ENCODE assay signal across 15 mouse cellular contexts in the genomic region with DNA sequence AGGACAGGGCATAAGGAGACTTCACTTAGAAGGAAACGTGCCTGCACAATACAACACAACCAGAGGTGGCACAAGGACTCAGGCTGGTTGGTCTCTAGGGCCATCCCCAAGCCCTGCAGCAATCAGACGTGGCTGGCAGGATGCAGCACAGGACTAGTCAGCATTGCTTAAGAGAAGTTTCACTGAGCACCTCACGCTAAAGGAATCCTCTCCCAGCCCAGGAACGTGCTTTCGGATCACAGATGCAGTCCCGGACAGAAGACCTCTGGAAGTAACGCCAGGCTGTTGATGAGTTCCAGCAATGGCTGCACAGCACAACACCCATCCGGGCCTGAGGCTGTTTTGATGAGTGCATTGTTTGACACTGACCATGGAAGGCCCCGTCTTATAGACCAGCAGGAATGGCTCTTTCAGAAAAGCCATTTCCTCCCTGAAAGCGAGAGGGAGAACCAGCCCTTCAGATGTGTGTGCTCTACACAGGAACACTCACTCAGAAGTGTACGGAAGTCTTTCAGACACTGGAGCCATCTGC.
DNase-seq lines count a peak whose midpoint lies in the region; ATAC-seq and TF ChIP-seq lines count a peak whose summit lies in the region.
"Had no signal": no experiment of that assay in that cellular context is flagged by ENCODE, and none has a peak within 500 bp of the region (broad histone marks: within the 10 kb centered on the region; RNA-seq: fewer than 3 reads in every experiment).

No protein-coding gene starts in this region.

- H3K9ac ChIP-seq in forebrain, embryonic 12.5 days: no peak overlapping the region
- H3K9ac ChIP-seq in forebrain, postnatal 0 days: no peak overlapping the region
- H3K9ac ChIP-seq in lung, postnatal 0 days (replicated peaks; ENCODE audit: low read depth): no peak overlapping the region
- no peak overlapping the region for H3K9ac ChIP-seq in intestine, postnatal 0 days (ENCODE audit: low read depth, low read length)
- H3K9ac ChIP-seq in stomach, postnatal 0 days (ENCODE audit: low read length): no peak overlapping the region
- no peak overlapping the region for H3K9ac ChIP-seq in midbrain, embryonic 14.5 days (replicated peaks; ENCODE audit: low read length)

- peak overlapping the region; percentile 43; the same call in 1 of the 2 replicates for H3K27ac ChIP-seq in forebrain, embryonic 12.5 days
- H3K27ac ChIP-seq in forebrain, postnatal 0 days (ENCODE audit: low read depth, low read length): no peak overlapping the region
- H3K27ac ChIP-seq in lung, postnatal 0 days (ENCODE audit: low read length): no peak overlapping the region
- H3K27ac ChIP-seq in intestine, postnatal 0 days (ENCODE audit: low read depth, low read length): no peak overlapping the region
- peak overlapping the region; percentile 58; the same call in 1 of the 2 replicates for H3K27ac ChIP-seq in stomach, postnatal 0 days (replicated peaks)
- no peak overlapping the region for H3K27ac ChIP-seq in midbrain, embryonic 14.5 days (replicated peaks; ENCODE audit: low read depth, low read length)

- no peaks in the 10 kb centered on the region for H3K9me3 ChIP-seq in forebrain, embryonic 12.5 days
- no peaks in the 10 kb centered on the region for H3K9me3 ChIP-seq in forebrain, postnatal 0 days (ENCODE audit: low read length)
- no peaks in the 10 kb centered on the region for H3K9me3 ChIP-seq in lung, postnatal 0 days (ENCODE audit: low read length)
- no peaks in the 10 kb centered on the region for H3K9me3 ChIP-seq in intestine, postnatal 0 days (ENCODE audit: control insufficient read depth)
- H3K9me3 ChIP-seq in stomach, postnatal 0 days (ENCODE audit: control insufficient read depth, low read length): no peaks in the 10 kb centered on the region
- no peaks in the 10 kb centered on the region for H3K9me3 ChIP-seq in midbrain, embryonic 14.5 days (ENCODE audit: control insufficient read depth, low read length)

- no peaks in the 10 kb centered on the region for H3K36me3 ChIP-seq in forebrain, embryonic 12.5 days (replicated peaks)
- peaks cover 12% of the 10 kb centered on the region; the same call in 1 of the 2 replicates for H3K36me3 ChIP-seq in forebrain, postnatal 0 days (ENCODE audit: insufficient read depth)
- no peaks in the 10 kb centered on the region for H3K36me3 ChIP-seq in lung, postnatal 0 days (ENCODE audit: insufficient read depth, low read length)
- H3K36me3 ChIP-seq in intestine, postnatal 0 days (ENCODE audit: control insufficient read depth, insufficient read depth): no peaks in the 10 kb centered on the region
- no peaks in the 10 kb centered on the region for H3K36me3 ChIP-seq in stomach, postnatal 0 days (ENCODE audit: control insufficient read depth, insufficient read depth, low read length)
- H3K36me3 ChIP-seq in midbrain, embryonic 14.5 days (ENCODE audit: control insufficient read depth, insufficient read depth, low read length): peaks cover 6% of the 10 kb centered on the region; the same call in 1 of the 2 replicates

- 83% methylated on average over 11 of the region's 11 CpGs for WGBS in forebrain, embryonic 12.5 days
- WGBS in forebrain, postnatal 0 days: 82% methylated on average over 11 of the region's 11 CpGs
- 68% methylated on average over 11 of the region's 11 CpGs for whole genome bisulfite sequencing in lung, postnatal 0 days
- 55% methylated on average over 11 of the region's 11 CpGs for WGBS in intestine, postnatal 0 days
- 53% methylated on average over 11 of the region's 11 CpGs for WGBS in stomach, postnatal 0 days
- WGBS in midbrain, embryonic 14.5 days: 84% methylated on average over 11 of the region's 11 CpGs

- ATAC-seq in forebrain, embryonic 12.5 days (ENCODE audit: low FRiP score): no peak
- no peak for ATAC-seq in forebrain, postnatal 0 days
- peak; percentile 21; the same call in 1 of the 2 replicates for ATAC-seq in lung, postnatal 0 days
- ATAC-seq in intestine, postnatal 0 days: no peak
- ATAC-seq in stomach, postnatal 0 days (ENCODE audit: low FRiP score, low TSS enrichment): peak; percentile 65
- ATAC-seq in midbrain, embryonic 14.5 days (ENCODE audit: low FRiP score, low TSS enrichment): no peak

- DNase-seq in forebrain, postnatal 0 days: no peak
- no peak for DNase-seq in lung, postnatal 0 days (ENCODE audit: low spot score)
- DNase-seq in lung, postnatal 4 days: no peak
- DNase-seq in stomach, postnatal 0 days (ENCODE audit: low spot score): no peak
- DNase-seq in cerebellum, postnatal 10 days: no peak
- no peak for DNase-seq in midbrain, embryonic 14.5 days
- DNase-seq: adrenal gland, adult 8-10 months; heart, postnatal 36 days; kidney, adult 11 months; kidney, postnatal 14 days; left cerebral cortex, postnatal 4 days had no signal

- H3K4me3 ChIP-seq in forebrain, embryonic 12.5 days (replicated peaks): no peak overlapping the region
- H3K4me3 ChIP-seq in forebrain, postnatal 0 days (ENCODE audit: low read depth, low read length): no peak overlapping the region
- H3K4me3 ChIP-seq in lung, postnatal 0 days (ENCODE audit: low read depth, low read length): no peak overlapping the region
- no peak overlapping the region for H3K4me3 ChIP-seq in intestine, postnatal 0 days (ENCODE audit: low read depth, low read length)
- no peak overlapping the region for H3K4me3 ChIP-seq in stomach, postnatal 0 days (ENCODE audit: low read depth, low read length)
- no peak overlapping the region for H3K4me3 ChIP-seq in midbrain, embryonic 14.5 days (replicated peaks; ENCODE audit: low read depth, low read length)
- H3K4me3 ChIP-seq: erythroblast, embryonic 14.5 days had no signal

- no peaks in the 10 kb centered on the region for H3K27me3 ChIP-seq in forebrain, embryonic 12.5 days
- no peaks in the 10 kb centered on the region for H3K27me3 ChIP-seq in forebrain, postnatal 0 days (ENCODE audit: insufficient read depth, low read length)
- no peaks in the 10 kb centered on the region for H3K27me3 ChIP-seq in lung, postnatal 0 days (replicated peaks; ENCODE audit: insufficient read depth, low read length)
- no peaks in the 10 kb centered on the region for H3K27me3 ChIP-seq in intestine, postnatal 0 days (replicated peaks; ENCODE audit: control insufficient read depth, insufficient read depth, low read length)
- H3K27me3 ChIP-seq in stomach, postnatal 0 days (ENCODE audit: control insufficient read depth, insufficient read depth, low read length): no peaks in the 10 kb centered on the region
- H3K27me3 ChIP-seq in midbrain, embryonic 14.5 days (ENCODE audit: control insufficient read depth, insufficient read depth, low read length): no peaks in the 10 kb centered on the region

- no peak for TF ChIP-seq EP300 in lung, postnatal 0 days (IDR thresholded peaks at IDR 0.05)
- no peak for TF ChIP-seq EP300 in stomach, postnatal 0 days (optimal IDR thresholded peaks at IDR 0.05)

- no peak overlapping the region for H3K4me2 ChIP-seq in forebrain, embryonic 12.5 days
- no peak overlapping the region for H3K4me2 ChIP-seq in forebrain, postnatal 0 days (ENCODE audit: low read depth)
- H3K4me2 ChIP-seq in lung, postnatal 0 days (replicated peaks; ENCODE audit: low read depth, low read length): no peak overlapping the region
- H3K4me2 ChIP-seq in intestine, postnatal 0 days (replicated peaks; ENCODE audit: low read depth): no peak overlapping the region
- H3K4me2 ChIP-seq in stomach, postnatal 0 days (replicated peaks; ENCODE audit: low read depth): no peak overlapping the region
- H3K4me2 ChIP-seq in midbrain, embryonic 14.5 days (ENCODE audit: low read length): no peak overlapping the region
- H3K4me2 ChIP-seq: heart, embryonic 11.5 days had no signal

- no peak for TF ChIP-seq CTCF in forebrain, postnatal 0 days (IDR thresholded peaks at IDR 0.05; ENCODE audit: low read depth)
- TF ChIP-seq CTCF in lung, postnatal 0 days (IDR thresholded peaks at IDR 0.05): no peak
- TF ChIP-seq CTCF in intestine, postnatal 0 days (IDR thresholded peaks at IDR 0.05; ENCODE audit: low read depth): 0 out of 2 replicates have a peak, but pooled peaks have one; percentile 12
- peak; percentile 6; the same call in 1 of the 2 replicates for TF ChIP-seq CTCF in stomach, postnatal 0 days (IDR thresholded peaks at IDR 0.05; ENCODE audit: low read depth)

- H3K4me1 ChIP-seq in forebrain, embryonic 12.5 days: peaks cover 24% of the 10 kb centered on the region
- H3K4me1 ChIP-seq in forebrain, postnatal 0 days (ENCODE audit: insufficient read depth): no peaks in the 10 kb centered on the region
- no peaks in the 10 kb centered on the region; the same call in 1 of the 2 replicates for H3K4me1 ChIP-seq in lung, postnatal 0 days (ENCODE audit: insufficient read depth, low read depth, low read length)
- H3K4me1 ChIP-seq in intestine, postnatal 0 days (replicated peaks; ENCODE audit: control insufficient read depth, insufficient read depth, low read length): no peaks in the 10 kb centered on the region
- peaks cover 5% of the 10 kb centered on the region for H3K4me1 ChIP-seq in stomach, postnatal 0 days (replicated peaks; ENCODE audit: control insufficient read depth, insufficient read depth)
- peaks cover 13% of the 10 kb centered on the region for H3K4me1 ChIP-seq in midbrain, embryonic 14.5 days (ENCODE audit: control insufficient read depth, insufficient read depth, low read length)

Comparison
In these comparisons a context has a peak if more than half of its experiments do, and no peak if none do; other contexts are left out.
1. H3K27ac ChIP-seq: peak in forebrain, embryonic 12.5 days (single experiment) and stomach, postnatal 0 days (single experiment); none in forebrain, postnatal 0 days (single experiment), lung, postnatal 0 days (single experiment), intestine, postnatal 0 days (single experiment) and midbrain, embryonic 14.5 days (single experiment).
2. ATAC-seq: peak in lung, postnatal 0 days (single experiment) and stomach, postnatal 0 days (single experiment); none in forebrain, embryonic 12.5 days (single experiment), forebrain, postnatal 0 days (single experiment), intestine, postnatal 0 days (single experiment) and midbrain, embryonic 14.5 days (single experiment).
3. CTCF ChIP-seq: peak in intestine, postnatal 0 days (single experiment) and stomach, postnatal 0 days (single experiment); none in forebrain, postnatal 0 days (single experiment) and lung, postnatal 0 days (single experiment).